Mouse (Mus musculus) embryonic facial prominence, embryonic 12.5 days (tissue): ENCODE measurements around the gene Gm7145. TPM values are rescaled to one million over a fixed set of nuclear protein-coding genes. Genes with fewer than 3 reads are reported as not detected.
"Not testable (repeated sequence)": the region's sequence is repeated elsewhere in the genome, so short reads cannot be mapped to it uniquely, and the experiment has no call there.

ENCODE experiments used
- ATAC-seq: fragments of 200-750 bp; cut with Nextera tagmentation; 2 replicates; pipeline ENCODE4 v1.8.0; 2017; ENCODE audit not compliant: insufficient number of reproducible peaks, insufficient read depth, low FRiP score, low TSS enrichment
- H3K27ac ChIP-seq: fragments of 300-500 bp; sonication (generic); 2 replicates; pipeline ENCODE4 v1.5.1; 2016; ENCODE audit warnings: mild to moderate bottlenecking
- H3K27me3 ChIP-seq: fragments of 300-500 bp; sonication (generic); 2 replicates; pipeline ENCODE4 v1.6.1; 2016; ENCODE audit warnings: mild to moderate bottlenecking, moderate library complexity
- H3K36me3 ChIP-seq: fragments of 300-500 bp; sonication (generic); 2 replicates; pipeline ENCODE4 v1.6.1; 2016; ENCODE audit warnings: mild to moderate bottlenecking
- H3K4me1 ChIP-seq: fragments of 300-500 bp; sonication (generic); 2 replicates; pipeline ENCODE4 v1.6.1; 2016
- H3K4me2 ChIP-seq: fragments of 300-500 bp; sonication (generic); replicated peaks from 2 replicates; pipeline ENCODE4 v1.6.1; 2016; ENCODE audit warnings: mild to moderate bottlenecking, moderate library complexity
- H3K4me3 ChIP-seq: fragments of 300-500 bp; sonication (generic); 2 replicates; pipeline ENCODE4 v1.5.1; 2016; ENCODE audit warnings: mild to moderate bottlenecking
- H3K9ac ChIP-seq: fragments of 300-500 bp; sonication (generic); 2 replicates; pipeline ENCODE4 v1.6.1; 2016; ENCODE audit warnings: mild to moderate bottlenecking, moderate library complexity
- H3K9me3 ChIP-seq: fragments of 300-500 bp; sonication (generic); 2 replicates; pipeline ENCODE4 v1.6.1; 2016; ENCODE audit warnings: mild to moderate bottlenecking, moderate library complexity
- WGBS: fragments of 180-500 bp; shearing (Covaris S2); methylation state at CpG from one replicate; pipeline ENCODE4 v1.1.7; 2016; 5-methylcytosine and 5-hydroxymethylcytosine counted together
- polyA plus RNA-seq: library from polyadenylated mRNA; unstranded; fragments of >200 nt; fragmentation: Nextera tagmentation; extraction: Ambion mirVana; gene quantifications from 2 replicates; pipeline ENCODE4 v1.2.1, GENCODE M21; 2016

Gene Gm7145
- not detected in 2 replicates for polyA plus RNA-seq

DNA sequence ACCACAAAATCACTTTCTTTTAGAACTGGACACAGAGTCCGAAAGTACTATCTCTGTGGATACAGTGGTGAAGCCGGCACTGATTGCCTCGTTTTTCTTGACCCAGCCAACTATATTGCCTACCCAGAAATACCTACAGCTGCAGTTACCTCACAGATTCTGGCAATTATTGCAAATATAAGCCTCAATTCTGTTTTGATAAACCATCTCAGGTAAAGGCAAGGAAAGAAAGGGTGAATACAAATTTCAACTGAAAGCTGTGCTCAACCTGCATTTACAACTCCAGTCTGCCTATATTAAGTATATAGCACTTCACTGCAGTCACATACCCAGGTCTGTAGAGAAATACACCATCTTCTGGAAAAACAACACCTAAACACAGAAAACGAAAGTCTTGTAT, at the start of gene Gm7145:
TSS of gene Gm7145 (plus strand) at position 301 of the 400 bp plus-strand sequence.
- Histone ChIP-seq H3K36me3 (no peaks in the 10 kb centered on the region), H3K4me1 (no peaks in the 10 kb centered on the region), H3K9ac (no peak within 1 kb of the TSS), H3K9me3 (0 out of 2 replicates have a peak, but pooled peaks cover 3% of the 10 kb centered on the region), H3K27ac (no peak within 1 kb of the TSS), H3K4me2 (no peak within 1 kb of the TSS), H3K27me3 (no peaks in the 10 kb centered on the region), H3K4me3 (no peak within 1 kb of the TSS)
- 71% methylated on average over 4 of the region's 4 CpGs for WGBS
- ATAC-seq = no peak

- not testable (repeated sequence) for H3K9ac ChIP-seq, H3K4me1 ChIP-seq, H3K4me3 ChIP-seq, H3K36me3 ChIP-seq, ATAC-seq, H3K4me2 ChIP-seq, H3K9me3 ChIP-seq, H3K27me3 ChIP-seq, H3K27ac ChIP-seq
- WGBS = 47% methylated on average over 1 of the region's 1 CpGs
Observed at GRCm38 (mm10) chr1:117927715-117928114, 38.0 kb upstream of the Gm7145 start, which contains the start of gene Gm28168. Gene Gm28168, plus strand, starts transcription at chr1:117928015.

- H3K36me3 ChIP-seq, H3K9ac ChIP-seq, H3K9me3 ChIP-seq, H3K4me2 ChIP-seq, ATAC-seq, H3K27ac ChIP-seq, H3K4me3 ChIP-seq, H3K4me1 ChIP-seq, H3K27me3 ChIP-seq: not testable (repeated sequence)
Observed at GRCm38 (mm10) chr1:118003876-118004275, 38.1 kb downstream of the Gm7145 start.

DNA sequence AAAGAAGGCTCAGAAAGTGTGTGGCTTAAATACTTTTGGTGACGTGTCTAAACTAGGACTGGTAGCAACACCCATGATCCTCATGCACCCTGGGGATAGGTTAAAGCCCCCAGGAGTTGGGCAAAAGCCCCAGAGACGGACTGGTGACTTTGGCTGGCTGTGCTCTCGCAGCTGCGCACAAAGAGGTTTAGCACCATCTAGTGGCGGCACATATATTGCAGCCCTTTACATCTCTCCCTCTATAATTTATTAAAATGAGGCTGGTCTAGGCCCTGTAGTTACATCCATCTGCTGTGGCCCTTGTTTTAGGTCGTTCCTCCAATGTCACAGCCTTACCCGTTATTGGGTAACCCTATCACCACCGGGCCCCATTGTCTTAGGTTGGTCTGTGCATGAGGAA, 47.0 kb downstream of the Gm7145 start:
- not testable (repeated sequence) for H3K9ac ChIP-seq, H3K36me3 ChIP-seq, ATAC-seq, H3K9me3 ChIP-seq, H3K27ac ChIP-seq, H3K4me1 ChIP-seq, H3K4me3 ChIP-seq, H3K4me2 ChIP-seq, H3K27me3 ChIP-seq
- WGBS = 25% methylated on average over 8 of the region's 8 CpGs

Other genes with a start within 250 kb of the Gm7145 start
- gene B020011L13Rik, start 184.8 kb upstream of the Gm7145 start, polyA plus RNA-seq = not detected in 2 replicates
- not detected in 2 replicates for gene Gm28360, start 135.9 kb upstream of the Gm7145 start, polyA plus RNA-seq
- gene Gm28168, start 37.9 kb upstream of the Gm7145 start, polyA plus RNA-seq = not detected in 2 replicates
- gene Gm29106, start 210.6 kb downstream of the Gm7145 start, polyA plus RNA-seq = 0.35 and 0.38 TPM in 2 replicates